Mouse (Mus musculus) limb, embryonic 10.5 days (tissue): Measurements from ENCODE around the gene Tiam1. TPM values are rescaled to one million over a fixed set of nuclear protein-coding genes. Genes with fewer than 3 reads are reported as not detected.

Experiments
- polyA plus RNA-seq: library from polyadenylated mRNA; unstranded; fragments of >200 nt; fragmentation: Nextera tagmentation; extraction: Ambion mirVana; gene quantifications from 2 replicates; pipeline ENCODE4 v1.2.1, GENCODE M21; 2016

The Tiam1 gene
- polyA plus RNA-seq, 1 experiment from 2014 or later, result 30.8 TPM

Other genes starting within 250 kb of the Tiam1 start
- gene Sod1, start 77.0 kb upstream of the Tiam1 start, polyA plus RNA-seq, result 1,367 and 1,406 TPM in 2 replicates
- gene Scaf4, start 140.7 kb upstream of the Tiam1 start, polyA plus RNA-seq, result 38.8 and 39.6 TPM in 2 replicates
- 17.5 and 23.0 TPM in 2 replicates for gene Hunk, start 242.2 kb upstream of the Tiam1 start, polyA plus RNA-seq